Mouse (Mus musculus) G1E (cell line): ENCODE data around the gene Aida.

Experiments
- CTCF ChIP-seq: IDR thresholded peaks from 2 replicates; pipeline ENCODE4 v1.5.1; 2012; ENCODE audit warnings: low read depth, low read length, inconsistent platforms, mixed read lengths
- GATA1 ChIP-seq: IDR thresholded peaks from 2 replicates; pipeline ENCODE4 v1.6.1; 2012; ENCODE audit warnings: borderline replicate concordance, low read length, inconsistent platforms, mixed read lengths
- TAL1 ChIP-seq: conservative IDR thresholded peaks from 2 replicates; pipeline ENCODE4 v1.6.1; 2012; ENCODE audit warnings: low read depth, low read length, inconsistent platforms, mixed read lengths

- TF ChIP-seq CTCF (no peak), GATA1 (no peak), TAL1 (no peak)
Observed at GRCm38 (mm10) chr1:183299161-183299560, 2.8 kb downstream of the Aida start.
